Mouse (Mus musculus): ENCODE results near the gene Capn6. TPM values are rescaled to one million over a fixed set of nuclear protein-coding genes. Genes with fewer than 3 reads are reported as not detected.
A peak's percentile ranks its signal among the peaks of the same experiment; 100 is the strongest.

The Capn6 gene
- polyA plus RNA-seq (2014; fragmentation: Nextera tagmentation; extraction: Ambion mirVana): 2.1 and 2.2 TPM in 2 replicates

GRCm38 (mm10) chrX:143827212-143827611, at the start of gene Capn6:
Gene Capn6, minus strand, starts transcription at chrX:143827414.
- H3K9me3 ChIP-seq (replicated peaks; ENCODE audit: control insufficient read depth, low read length): no peaks in the 10 kb centered on the region
- ATAC-seq (no peak), DNase-seq (ENCODE audit: low spot score) (no peak)
- no peak within 1 kb of the TSS for H3K4me3 ChIP-seq (ENCODE audit: low read depth, low read length)
- no peaks in the 10 kb centered on the region for H3K4me1 ChIP-seq (ENCODE audit: control insufficient read depth, insufficient read depth, low read length)
- no peaks in the 10 kb centered on the region for H3K36me3 ChIP-seq (ENCODE audit: control insufficient read depth, insufficient read depth, low read length)
- 37% methylated on average over 4 of the region's 4 CpGs for WGBS
- H3K4me2 ChIP-seq (ENCODE audit: low read length): no peak within 1 kb of the TSS
- no peak within 1 kb of the TSS for H3K27ac ChIP-seq (ENCODE audit: low read depth, low read length)
- no peak within 1 kb of the TSS for H3K9ac ChIP-seq (ENCODE audit: low read length)
- no peaks in the 10 kb centered on the region for H3K27me3 ChIP-seq (replicated peaks; ENCODE audit: control insufficient read depth, insufficient read depth, low read length)

- no peak overlapping the region for H3K9ac ChIP-seq (ENCODE audit: low read length)
- ATAC-seq: no peak
- H3K4me3 ChIP-seq (ENCODE audit: low read depth, low read length): no peak overlapping the region
- no peak for DNase-seq (ENCODE audit: low spot score)
- peaks cover 18% of the 10 kb centered on the region for H3K36me3 ChIP-seq (ENCODE audit: control insufficient read depth, insufficient read depth, low read length)
- WGBS: 81% methylated on average over 5 of the region's 5 CpGs
- H3K4me1 ChIP-seq (ENCODE audit: control insufficient read depth, insufficient read depth, low read length): no peaks in the 10 kb centered on the region
- no peak overlapping the region for H3K27ac ChIP-seq (ENCODE audit: low read depth, low read length)
- H3K9me3 ChIP-seq (replicated peaks; ENCODE audit: control insufficient read depth, low read length): no peaks in the 10 kb centered on the region
- no peaks in the 10 kb centered on the region for H3K27me3 ChIP-seq (replicated peaks; ENCODE audit: control insufficient read depth, insufficient read depth, low read length)
- H3K4me2 ChIP-seq (ENCODE audit: low read length): no peak overlapping the region
Observed at GRCm38 (mm10) chrX:143867129-143867664, 40.0 kb upstream of the Capn6 start.

DNA sequence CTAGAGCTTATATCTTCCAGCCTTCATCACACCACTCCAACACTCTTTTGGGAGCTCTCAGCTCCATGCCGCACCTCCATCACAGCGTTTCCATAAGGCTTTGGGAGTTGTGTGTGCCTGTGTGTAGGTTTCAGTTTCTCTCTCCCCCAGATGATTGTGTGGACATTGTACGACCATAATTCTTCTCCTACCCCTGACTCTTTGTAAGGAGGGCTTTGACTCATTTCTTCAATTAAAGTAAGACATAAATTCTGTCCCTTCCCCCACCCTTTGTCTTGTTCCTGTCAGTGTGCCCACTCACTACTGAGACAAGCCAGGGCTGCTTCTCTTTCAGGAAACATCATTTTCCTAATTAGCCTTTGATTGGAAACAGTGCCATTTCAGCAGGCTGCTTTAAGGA, 24.1 kb upstream of the Capn6 start:
- Histone ChIP-seq H3K4me3 (ENCODE audit: low read depth, low read length) (no peak overlapping the region), H3K9me3 (replicated peaks; ENCODE audit: control insufficient read depth, low read length) (no peaks in the 10 kb centered on the region), H3K27me3 (replicated peaks; ENCODE audit: control insufficient read depth, insufficient read depth, low read length) (no peaks in the 10 kb centered on the region), H3K4me1 (ENCODE audit: control insufficient read depth, insufficient read depth, low read length) (no peaks in the 10 kb centered on the region), H3K36me3 (ENCODE audit: control insufficient read depth, insufficient read depth, low read length) (no peaks in the 10 kb centered on the region), H3K27ac (ENCODE audit: low read depth, low read length) (no peak overlapping the region), H3K9ac (ENCODE audit: low read length) (no peak overlapping the region), H3K4me2 (ENCODE audit: low read length) (no peak overlapping the region)
- no peak for ATAC-seq
- DNase-seq (ENCODE audit: low spot score): peak; percentile 10
- WGBS: 68% methylated on average over 3 of the region's 3 CpGs

GRCm38 (mm10) chrX:143849969-143850368, 22.8 kb upstream of the Capn6 start:
- ATAC-seq: no peak
- H3K4me2 ChIP-seq (ENCODE audit: low read length): no peak overlapping the region
- no peaks in the 10 kb centered on the region for H3K9me3 ChIP-seq (replicated peaks; ENCODE audit: control insufficient read depth, low read length)
- WGBS: 76% methylated on average over 3 of the region's 3 CpGs
- no peak overlapping the region for H3K4me3 ChIP-seq (ENCODE audit: low read depth, low read length)
- H3K27me3 ChIP-seq (replicated peaks; ENCODE audit: control insufficient read depth, insufficient read depth, low read length): no peaks in the 10 kb centered on the region
- no peak overlapping the region for H3K27ac ChIP-seq (ENCODE audit: low read depth, low read length)
- no peaks in the 10 kb centered on the region for H3K4me1 ChIP-seq (ENCODE audit: control insufficient read depth, insufficient read depth, low read length)
- H3K36me3 ChIP-seq (ENCODE audit: control insufficient read depth, insufficient read depth, low read length): no peaks in the 10 kb centered on the region
- no peak for DNase-seq (ENCODE audit: low spot score)
- H3K9ac ChIP-seq (ENCODE audit: low read length): no peak overlapping the region

DNA sequence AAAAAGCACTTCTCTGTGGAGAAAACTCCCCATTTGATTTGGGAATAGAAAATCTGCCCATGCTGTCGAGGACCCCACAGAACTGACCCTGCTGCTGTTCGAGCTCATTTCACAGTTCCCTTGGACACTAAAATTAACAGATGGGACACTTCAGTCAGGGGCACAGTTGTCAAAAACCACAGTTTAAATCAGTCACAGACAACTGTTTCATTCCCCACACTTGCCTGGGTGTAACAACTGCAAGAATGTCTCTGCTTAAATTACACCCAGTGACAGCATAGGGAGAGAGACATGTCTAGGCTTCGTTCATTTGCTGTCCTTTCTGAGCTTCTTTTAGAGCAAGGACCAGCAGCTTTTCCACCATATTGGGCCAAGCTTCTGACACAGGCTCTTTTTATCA, 19.4 kb upstream of the Capn6 start:
- H3K27me3 ChIP-seq (replicated peaks; ENCODE audit: control insufficient read depth, insufficient read depth, low read length): no peaks in the 10 kb centered on the region
- H3K9me3 ChIP-seq (replicated peaks; ENCODE audit: control insufficient read depth, low read length): no peaks in the 10 kb centered on the region
- DNase-seq (ENCODE audit: low spot score): no peak
- ATAC-seq: no peak
- no peak overlapping the region for H3K9ac ChIP-seq (ENCODE audit: low read length)
- no peaks in the 10 kb centered on the region for H3K4me1 ChIP-seq (ENCODE audit: control insufficient read depth, insufficient read depth, low read length)
- no peaks in the 10 kb centered on the region for H3K36me3 ChIP-seq (ENCODE audit: control insufficient read depth, insufficient read depth, low read length)
- no peak overlapping the region for H3K4me3 ChIP-seq (ENCODE audit: low read depth, low read length)
- WGBS: 84% methylated on average over 3 of the region's 3 CpGs
- no peak overlapping the region for H3K27ac ChIP-seq (ENCODE audit: low read depth, low read length)
- no peak overlapping the region for H3K4me2 ChIP-seq (ENCODE audit: low read length)

DNA sequence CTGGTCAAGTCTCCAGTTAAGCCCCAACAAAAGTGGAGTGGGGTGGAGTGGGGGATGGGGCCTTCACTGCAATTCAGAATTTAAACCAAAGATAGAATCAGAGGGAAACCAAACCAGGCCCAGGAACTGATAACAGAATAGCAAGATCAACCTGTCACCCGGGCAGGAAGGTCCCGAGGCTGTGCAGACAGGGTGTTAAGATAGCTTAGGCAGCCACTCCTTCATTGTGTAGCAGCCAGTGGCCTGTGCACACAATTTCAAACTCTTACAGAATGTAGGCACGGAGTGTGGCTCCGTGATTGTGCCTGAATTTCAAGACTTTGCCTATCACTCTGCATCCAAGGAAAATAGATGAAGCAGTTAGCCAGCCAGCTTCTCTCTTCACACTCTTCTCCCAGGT, 693 bp downstream of the Capn6 start:
- 54% methylated on average over 4 of the region's 4 CpGs for WGBS

DNA sequence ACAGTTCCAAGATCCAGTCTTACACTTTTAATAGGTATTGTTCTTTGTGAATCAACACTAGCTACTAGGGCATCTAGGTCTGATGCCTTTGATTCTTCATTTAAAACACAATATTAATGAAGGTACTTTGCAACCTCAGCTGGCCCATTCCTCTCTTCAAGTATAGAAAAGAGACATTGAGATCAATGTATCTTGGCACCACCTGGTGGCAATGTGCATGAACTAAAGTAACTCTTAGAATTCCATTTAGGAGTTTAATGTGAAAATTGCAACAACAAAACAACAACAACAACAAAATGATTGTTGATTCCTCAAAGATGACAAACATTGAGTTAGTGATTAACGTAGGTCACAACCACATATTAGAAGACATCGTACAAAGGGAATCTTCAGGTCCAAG, 8.3 kb downstream of the Capn6 start:
- Histone ChIP-seq H3K4me2 (ENCODE audit: low read length) (no peak overlapping the region), H3K36me3 (ENCODE audit: control insufficient read depth, insufficient read depth, low read length) (no peaks in the 10 kb centered on the region), H3K4me3 (ENCODE audit: low read depth, low read length) (no peak overlapping the region), H3K27me3 (replicated peaks; ENCODE audit: control insufficient read depth, insufficient read depth, low read length) (no peaks in the 10 kb centered on the region), H3K9ac (ENCODE audit: low read length) (no peak overlapping the region), H3K4me1 (ENCODE audit: control insufficient read depth, insufficient read depth, low read length) (no peaks in the 10 kb centered on the region), H3K27ac (ENCODE audit: low read depth, low read length) (no peak overlapping the region), H3K9me3 (replicated peaks; ENCODE audit: control insufficient read depth, low read length) (no peaks in the 10 kb centered on the region)
- WGBS: 89% methylated on average over 2 of the region's 2 CpGs
- ATAC-seq (no peak), DNase-seq (ENCODE audit: low spot score) (peak; percentile 22)

More for the DNA sequence above, 693 bp downstream of the Capn6 start:
- Histone ChIP-seq H3K4me1 (ENCODE audit: control insufficient read depth, insufficient read depth, low read length) (no peaks in the 10 kb centered on the region), H3K36me3 (ENCODE audit: control insufficient read depth, insufficient read depth, low read length) (no peaks in the 10 kb centered on the region), H3K4me3 (ENCODE audit: low read depth, low read length) (no peak overlapping the region), H3K27me3 (replicated peaks; ENCODE audit: control insufficient read depth, insufficient read depth, low read length) (no peaks in the 10 kb centered on the region), H3K9me3 (replicated peaks; ENCODE audit: control insufficient read depth, low read length) (no peaks in the 10 kb centered on the region), H3K27ac (ENCODE audit: low read depth, low read length) (no peak overlapping the region), H3K4me2 (ENCODE audit: low read length) (no peak overlapping the region), H3K9ac (ENCODE audit: low read length) (no peak overlapping the region)
- ATAC-seq (no peak), DNase-seq (ENCODE audit: low spot score) (no peak)

DNA sequence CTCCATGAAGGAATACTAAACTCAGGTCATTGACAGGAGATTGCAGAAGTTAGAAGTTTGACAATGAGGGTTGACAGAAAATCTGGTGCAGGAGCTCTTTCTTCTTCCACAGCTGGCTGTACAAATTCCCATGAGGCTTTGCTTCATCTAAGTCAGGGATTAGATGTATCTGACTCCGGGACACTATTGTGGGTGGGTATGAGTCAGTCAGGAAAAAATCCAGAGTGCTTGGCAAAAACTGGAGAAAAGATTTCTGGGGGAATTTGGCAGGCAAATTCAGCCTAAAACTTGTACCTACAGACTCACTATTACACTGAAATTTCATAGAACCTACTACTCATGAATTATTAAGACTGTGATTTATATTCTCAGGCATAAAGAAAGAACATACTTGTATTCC, 11.3 kb downstream of the Capn6 start:
- DNase-seq (ENCODE audit: low spot score) (no peak), ATAC-seq (no peak)
- H3K36me3 ChIP-seq (ENCODE audit: control insufficient read depth, insufficient read depth, low read length): no peaks in the 10 kb centered on the region
- no peak overlapping the region for H3K9ac ChIP-seq (ENCODE audit: low read length)
- H3K27ac ChIP-seq (ENCODE audit: low read depth, low read length): no peak overlapping the region
- 89% methylated on average over 1 of the region's 1 CpGs for WGBS
- H3K9me3 ChIP-seq (replicated peaks; ENCODE audit: control insufficient read depth, low read length): no peaks in the 10 kb centered on the region
- no peaks in the 10 kb centered on the region for H3K27me3 ChIP-seq (replicated peaks; ENCODE audit: control insufficient read depth, insufficient read depth, low read length)
- no peaks in the 10 kb centered on the region for H3K4me1 ChIP-seq (ENCODE audit: control insufficient read depth, insufficient read depth, low read length)
- no peak overlapping the region for H3K4me2 ChIP-seq (ENCODE audit: low read length)
- no peak overlapping the region for H3K4me3 ChIP-seq (ENCODE audit: low read depth, low read length)

GRCm38 (mm10) chrX:143762556-143762955, 64.7 kb downstream of the Capn6 start:
- 78% methylated on average over 3 of the region's 3 CpGs for WGBS
- no peak for DNase-seq (ENCODE audit: low spot score)
- Histone ChIP-seq H3K27me3 (replicated peaks; ENCODE audit: control insufficient read depth, insufficient read depth, low read length) (no peaks in the 10 kb centered on the region), H3K9ac (ENCODE audit: low read length) (no peak overlapping the region), H3K36me3 (ENCODE audit: control insufficient read depth, insufficient read depth, low read length) (no peaks in the 10 kb centered on the region), H3K9me3 (replicated peaks; ENCODE audit: control insufficient read depth, low read length) (no peaks in the 10 kb centered on the region), H3K4me3 (ENCODE audit: low read depth, low read length) (no peak overlapping the region), H3K4me2 (ENCODE audit: low read length) (no peak overlapping the region), H3K27ac (ENCODE audit: low read depth, low read length) (no peak overlapping the region), H3K4me1 (ENCODE audit: control insufficient read depth, insufficient read depth, low read length) (no peaks in the 10 kb centered on the region)
- no peak for ATAC-seq

All from forebrain, embryonic 14.5 days (tissue).